Mouse (Mus musculus): ENCODE measurements at regions not wholly inside any gene's neighbourhood (a gene's known extent, or its start where the extent isn't known, plus 50 kb on each side); places are given as distances from the start of the nearest gene placed in this dataset.

DNA sequence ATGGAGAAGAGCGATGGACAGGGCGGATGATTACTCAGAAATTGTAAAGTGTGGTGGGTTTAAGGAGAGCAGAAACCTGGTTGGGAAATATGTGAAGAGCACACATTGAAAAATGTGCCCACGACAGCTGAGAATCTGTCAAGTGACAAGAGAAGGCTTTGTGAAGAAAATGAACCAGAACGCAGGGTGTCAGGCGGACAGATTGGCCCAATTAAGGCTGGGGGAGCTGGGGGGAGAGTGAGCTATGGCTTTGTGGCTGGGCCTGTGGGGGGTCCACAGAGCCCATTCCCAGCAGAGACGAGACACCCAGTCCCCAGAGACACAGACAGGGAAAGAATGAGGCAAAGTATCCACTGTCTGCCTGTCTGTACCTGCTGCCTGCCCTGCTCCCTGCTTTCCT is 153.3 kb downstream of the Shq1 start:
- 89% methylated on average over 6 of the region's 6 CpGs for WGBS
- DNase-seq (ENCODE audit: low read depth, low spot score): no peak

DNA sequence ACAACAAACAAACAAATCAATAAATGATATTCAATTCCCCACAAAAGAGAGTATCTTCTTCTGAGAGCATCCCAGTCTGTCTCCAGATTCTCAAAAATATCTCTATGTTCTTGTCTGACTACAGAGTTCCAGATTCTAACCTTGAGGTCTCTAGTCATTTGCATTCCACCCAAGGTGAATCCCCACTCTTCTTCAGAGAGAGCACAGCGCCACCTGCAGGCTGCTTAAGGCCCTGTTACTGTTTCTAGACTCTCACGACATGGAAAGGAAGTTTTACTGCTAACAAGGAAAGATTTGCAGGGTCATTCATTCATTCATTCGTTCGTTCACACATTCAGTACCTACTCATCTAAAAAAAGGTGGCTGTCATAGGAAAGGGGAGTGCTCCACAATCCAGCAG is 158.3 kb downstream of the Shq1 start:
- WGBS: 43% methylated on average over 4 of the region's 4 CpGs
- DNase-seq (ENCODE audit: low read depth, low spot score): no peak

DNA sequence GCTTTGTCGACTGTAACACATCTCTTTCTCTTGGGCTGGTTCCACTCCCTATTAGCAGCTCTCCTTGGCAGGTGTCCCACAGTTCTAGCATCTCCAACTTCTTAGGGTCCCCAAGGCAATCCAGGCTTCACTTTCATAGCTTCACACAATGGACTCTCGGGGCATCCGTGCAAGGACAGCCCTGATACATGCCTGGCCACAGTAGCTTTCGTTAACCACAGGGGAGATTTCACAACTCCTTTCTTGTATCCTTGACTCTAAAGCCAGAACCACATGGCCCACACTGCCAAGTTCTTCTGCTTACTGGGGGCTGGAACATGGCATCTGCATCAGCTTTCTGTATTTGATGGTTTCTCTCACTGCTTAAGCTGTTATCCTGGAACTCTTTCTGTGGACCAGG is 160.3 kb downstream of the Shq1 start:
- 78% methylated on average over 4 of the region's 4 CpGs for WGBS
- no peak for DNase-seq (ENCODE audit: low read depth, low spot score)

GRCm38 (mm10) chr6:100505506-100506247 is 165.3 kb downstream of the Shq1 start:
- 79% methylated on average over 15 of the region's 15 CpGs for WGBS
- no peak for DNase-seq (ENCODE audit: low read depth, low spot score)

- no peak for DNase-seq (ENCODE audit: low read depth, low spot score)
- WGBS: 55% methylated on average over 14 of the region's 14 CpGs
Measured at GRCm38 (mm10) chr6:100502961-100503782, 167.8 kb downstream of the Shq1 start.

GRCm38 (mm10) chr6:100502139-100502538 is 168.8 kb downstream of the Shq1 start:
- no peak for DNase-seq (ENCODE audit: low read depth, low spot score)
- WGBS: 82% methylated on average over 6 of the region's 6 CpGs

DNA sequence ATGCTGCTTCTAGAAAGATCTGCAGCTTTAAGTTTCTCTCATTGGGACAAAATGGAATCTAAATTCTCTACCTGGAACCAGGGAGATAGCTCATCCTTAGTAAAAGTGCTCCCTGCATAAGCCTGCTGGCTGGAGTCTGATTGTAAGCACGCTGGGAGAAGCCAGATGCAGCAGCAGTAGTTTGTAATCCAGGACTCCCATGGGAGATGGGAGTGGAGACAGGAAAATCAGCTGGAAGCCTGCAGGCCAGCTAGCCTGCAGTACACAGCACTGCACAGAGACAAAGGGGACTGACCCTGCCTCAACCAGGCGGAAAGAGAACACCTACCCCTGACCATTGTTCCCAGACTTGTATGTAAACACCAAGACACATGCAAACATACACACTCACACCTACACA is 170.2 kb downstream of the Shq1 start:
- no peak for DNase-seq (ENCODE audit: low read depth, low spot score)
- 76% methylated on average over 2 of the region's 2 CpGs for WGBS

GRCm38 (mm10) chr6:100500060-100500459 is 170.9 kb downstream of the Shq1 start:
- 88% methylated on average over 8 of the region's 8 CpGs for WGBS
- no peak for DNase-seq (ENCODE audit: low read depth, low spot score)

GRCm38 (mm10) chr6:100498861-100499271 is 172.1 kb downstream of the Shq1 start:
- 42% methylated on average over 4 of the region's 4 CpGs for WGBS
- DNase-seq (ENCODE audit: low read depth, low spot score): no peak

GRCm38 (mm10) chr6:100498126-100498525 is 172.8 kb downstream of the Shq1 start:
- 79% methylated on average over 2 of the region's 2 CpGs for WGBS
- DNase-seq (ENCODE audit: low read depth, low spot score): no peak

- no peak for DNase-seq (ENCODE audit: low read depth, low spot score)
Measured at GRCm38 (mm10) chr6:100496135-100496534, 174.8 kb downstream of the Shq1 start.

- DNase-seq (ENCODE audit: low read depth, low spot score): no peak
- WGBS: 48% methylated on average over 12 of the region's 12 CpGs
Measured at GRCm38 (mm10) chr6:100495131-100495530, 175.8 kb downstream of the Shq1 start.

DNA sequence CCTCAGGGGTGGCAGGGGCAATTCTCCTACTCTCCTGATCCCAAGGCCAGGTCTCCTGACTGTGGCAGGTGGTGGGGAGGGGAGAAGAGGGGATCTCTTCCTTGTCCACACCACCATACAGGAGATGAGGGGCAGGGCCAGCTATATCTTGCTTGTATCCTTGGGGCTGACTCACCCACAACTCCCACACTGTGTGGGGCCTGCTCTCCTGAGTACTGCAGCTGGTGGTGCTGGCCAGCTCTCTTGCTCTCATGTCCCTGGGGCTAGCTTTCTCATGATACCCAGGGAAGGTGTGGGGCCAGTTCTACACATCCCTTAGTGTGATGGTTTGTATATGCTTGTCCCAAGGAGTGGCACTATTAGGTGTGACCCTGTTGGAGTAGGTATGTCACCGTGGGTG is 177.4 kb downstream of the Shq1 start:
- 31% methylated on average over 1 of the region's 1 CpGs for WGBS
- DNase-seq (ENCODE audit: low read depth, low spot score): no peak

DNA sequence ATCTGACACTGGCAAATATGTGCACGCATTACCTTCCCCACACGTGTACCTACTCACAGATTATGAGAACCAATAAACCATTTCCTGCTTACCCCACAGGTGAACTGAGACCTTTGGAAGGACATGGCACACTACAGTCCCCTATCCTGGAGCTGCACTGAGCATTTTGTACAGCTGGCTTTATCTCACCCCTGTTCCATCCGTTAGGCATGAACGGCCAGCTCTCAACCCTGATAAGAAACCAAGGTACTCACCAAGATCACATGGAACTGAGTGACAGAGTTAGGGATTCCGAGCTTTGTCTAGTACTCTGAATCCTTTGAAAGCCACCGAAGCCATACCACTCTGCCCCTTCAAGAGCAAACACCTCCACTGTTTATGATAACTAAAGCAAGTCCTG is 179.1 kb downstream of the Shq1 start:
- no peak for DNase-seq (ENCODE audit: low read depth, low spot score)
- WGBS: 72% methylated on average over 6 of the region's 6 CpGs

DNA sequence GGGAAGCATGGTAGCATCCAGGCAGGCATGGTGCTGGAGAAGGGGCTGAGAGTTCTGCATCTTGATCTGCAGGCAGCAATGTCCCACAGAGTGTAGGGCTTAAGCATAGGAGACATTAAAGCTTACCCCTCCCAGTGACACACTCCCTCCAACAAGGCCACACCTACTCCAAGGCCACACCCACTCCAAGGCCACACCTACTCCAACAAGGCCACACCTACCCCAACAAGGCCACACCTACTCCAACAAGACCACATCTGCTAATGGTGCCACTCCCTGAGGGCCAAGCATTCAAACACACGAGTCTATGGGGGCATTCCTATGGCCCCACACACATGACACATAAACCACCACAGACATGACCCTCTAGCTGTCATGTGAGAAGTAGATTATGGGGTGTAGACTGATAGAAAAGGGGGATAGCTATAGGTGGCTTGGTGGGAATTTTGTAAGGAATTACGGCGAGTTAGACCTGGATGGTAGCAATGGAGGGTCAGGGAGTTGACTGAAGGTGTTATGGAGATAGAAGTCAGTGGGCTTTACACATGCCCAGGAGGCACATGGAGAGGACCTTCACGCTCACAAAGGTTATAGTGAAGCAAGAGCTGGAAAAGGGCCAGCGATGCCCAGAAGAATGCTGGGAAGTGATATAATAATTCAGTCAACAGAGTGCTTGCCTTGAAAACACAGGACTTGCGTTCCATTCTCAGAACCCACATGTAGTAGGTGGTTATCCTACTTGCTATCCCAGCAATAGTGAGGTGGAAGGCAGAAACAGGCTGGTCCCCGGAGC is 179.8 kb downstream of the Shq1 start:
- WGBS: 86% methylated on average over 7 of the region's 7 CpGs
- no peak for DNase-seq (ENCODE audit: low read depth, low spot score)

GRCm38 (mm10) chr6:100483836-100484235 is 187.1 kb downstream of the Shq1 start:
- DNase-seq (ENCODE audit: low read depth, low spot score): no peak
- WGBS: 67% methylated on average over 3 of the region's 3 CpGs

GRCm38 (mm10) chr6:100483084-100483810 is 187.7 kb downstream of the Shq1 start:
- no peak for DNase-seq (ENCODE audit: low read depth, low spot score)
- 10% methylated on average over 14 of the region's 14 CpGs for WGBS

- no peak for DNase-seq (ENCODE audit: low read depth, low spot score)
- WGBS: 46% methylated on average over 7 of the region's 7 CpGs
Measured at GRCm38 (mm10) chr6:100482572-100482971, 188.4 kb downstream of the Shq1 start.

DNA sequence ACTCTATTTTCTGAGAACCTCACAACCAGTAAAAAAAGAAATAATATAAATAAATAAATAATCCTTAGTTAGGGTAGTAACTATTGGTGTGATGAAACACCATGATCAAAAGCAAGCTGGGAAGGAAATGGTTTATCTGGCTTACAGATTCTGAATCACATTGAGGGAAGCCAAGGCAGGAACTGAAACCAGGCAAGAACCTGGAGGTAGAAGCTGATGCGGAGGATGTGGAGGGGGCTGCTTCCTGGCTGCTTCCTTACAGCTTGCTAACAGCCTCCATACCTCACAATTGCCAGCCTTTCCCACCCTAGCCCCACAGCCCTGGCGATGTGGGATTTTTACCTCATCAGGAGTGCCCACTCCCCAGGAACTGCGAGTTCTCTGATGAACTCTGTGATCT is 190.4 kb downstream of the Shq1 start:
- no peak for DNase-seq (ENCODE audit: low read depth, low spot score)
- WGBS: 83% methylated on average over 3 of the region's 3 CpGs

DNA sequence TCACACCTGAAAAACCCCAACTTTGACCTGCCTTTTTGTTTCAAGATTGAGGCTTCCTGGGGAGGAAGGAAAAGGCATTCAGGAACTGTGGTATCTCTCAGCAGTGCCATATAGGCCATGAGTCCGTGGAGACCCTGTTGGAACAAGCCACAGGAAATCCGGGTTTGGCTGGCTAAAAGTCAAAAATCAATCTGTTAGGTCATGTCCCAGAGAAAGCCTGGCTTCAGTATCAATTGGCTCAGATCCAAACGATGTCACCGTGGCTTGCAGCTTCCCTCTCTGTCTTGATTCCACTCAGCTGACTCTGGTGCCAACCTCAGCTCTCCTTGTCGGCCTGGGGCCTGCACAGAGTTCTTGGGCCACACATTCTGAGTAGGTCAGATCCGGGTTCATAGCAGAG is 191.1 kb downstream of the Shq1 start:
- 44% methylated on average over 6 of the region's 6 CpGs for WGBS

More for the DNA sequence above, 191.1 kb downstream of the Shq1 start:
- no peak for DNase-seq (ENCODE audit: low read depth, low spot score)
